In the genomic region with DNA sequence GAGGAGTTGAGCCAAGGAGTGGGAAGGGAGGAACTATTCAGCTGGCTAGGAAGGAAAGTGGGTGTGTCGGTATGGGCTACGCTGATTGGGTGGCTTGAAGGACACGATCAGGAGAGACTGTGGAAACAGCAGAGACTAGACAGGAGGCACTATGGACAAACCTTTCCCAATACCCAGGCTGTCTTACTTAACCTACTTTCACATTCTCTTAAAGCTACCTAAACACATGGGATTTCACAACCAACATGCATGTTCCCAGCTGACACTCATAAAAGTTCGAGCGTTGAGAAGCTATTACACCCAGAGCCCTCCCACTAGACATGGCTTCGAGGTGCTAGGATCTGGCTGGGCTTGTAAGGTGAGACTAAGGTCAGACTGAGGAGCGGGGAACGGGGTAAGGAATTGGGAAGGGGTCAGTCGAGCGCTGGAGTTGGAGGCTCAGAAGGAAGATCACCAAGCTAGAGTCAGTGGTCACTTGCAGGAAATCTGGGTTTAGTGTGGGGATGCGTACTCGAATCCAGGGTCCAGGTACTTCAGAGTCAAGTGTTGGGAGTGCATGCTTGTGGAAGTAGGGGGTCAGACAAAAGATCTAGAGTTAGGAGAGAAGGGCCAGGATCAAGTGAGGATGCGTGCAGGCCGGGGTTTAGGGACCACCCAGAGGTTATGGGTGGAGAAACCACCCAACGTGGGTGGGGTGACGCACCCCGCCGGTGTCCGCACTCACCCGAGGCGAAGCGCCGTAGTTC, we compare ENCODE assay signal across 8 mouse cellular contexts. TPM values are rescaled to one million over a fixed set of nuclear protein-coding genes. Genes with fewer than 3 reads are reported as not detected.
DNase-seq lines count a peak whose midpoint lies in the region; TF ChIP-seq lines count a peak whose summit lies in the region.

A gene (plus strand): TSS at position 217 of the 746 bp plus-strand sequence.

- no peak for TF ChIP-seq POLR2A in small intestine, adult 2 months (IDR thresholded peaks at IDR 0.05; ENCODE audit: low read depth, low read length)

- H3K4me3 ChIP-seq in megakaryocyte, embryonic 14.5 days (replicated peaks): peak within 1 kb of the TSS; percentile 94
- H3K4me3 ChIP-seq in small intestine, adult 2 months (ENCODE audit: low read depth, low read length): peak within 1 kb of the TSS; percentile 75

- WGBS in small intestine, adult 2 months: under 1% methylated on average over 23 of the region's 23 CpGs

- peaks cover 35% of the 10 kb centered on the region for H3K4me1 ChIP-seq in megakaryocyte, embryonic 14.5 days
- peaks cover 7% of the 10 kb centered on the region; the same call in 1 of the 2 replicates for H3K4me1 ChIP-seq in small intestine, adult 2 months (ENCODE audit: control insufficient read depth, insufficient read depth, insufficient read length, low read length)

- peaks cover 22% of the 10 kb centered on the region for H3K36me3 ChIP-seq in megakaryocyte, embryonic 14.5 days (replicated peaks; ENCODE audit: low read length)
- peaks cover 20% of the 10 kb centered on the region for H3K36me3 ChIP-seq in small intestine, adult 2 months (ENCODE audit: control insufficient read depth, insufficient read depth, low read length)

- TF ChIP-seq CTCF in small intestine, adult 2 months (IDR thresholded peaks at IDR 0.05; ENCODE audit: extremely low read depth, insufficient read length, insufficient replicate concordance, low read depth, low read length): no peak

- H3K27ac ChIP-seq in small intestine, adult 2 months (ENCODE audit: insufficient read depth, low read depth, low read length): peak within 1 kb of the TSS; percentile 96

- H3K27me3 ChIP-seq in megakaryocyte, embryonic 14.5 days (replicated peaks): no peaks in the 10 kb centered on the region
- no peaks in the 10 kb centered on the region for H3K27me3 ChIP-seq in small intestine, adult 2 months (ENCODE audit: control insufficient read depth, insufficient read depth, low read length)

- intact Hi-C loops in left cerebral cortex, postnatal 14 days (cut with DNase I): loop anchor here (5.0 kb wide), 1 partner anchor 33 kb away; a partner anchor contains a TSS

- no peaks in the 10 kb centered on the region for H3K9me3 ChIP-seq in megakaryocyte, embryonic 14.5 days

- peak; percentile 64 for DNase-seq in ovary, adult 18-20 months (ENCODE audit: low spot score)
- DNase-seq in ovary, postnatal 10 days (ENCODE audit: low spot score): no peak
- peak; percentile 64 for DNase-seq in embryo, embryonic 10 days (ENCODE audit: low spot score)
- DNase-seq in gastrocnemius, postnatal 10 days: peak; percentile 38
- peak; percentile 43 for DNase-seq in induced T-regulatory cell, adult 2 months (ENCODE audit: low read depth)
- peak; percentile 57 to 63 for DNase-seq in left cerebral cortex, postnatal 14 days (ENCODE audit: low spot score in 2 of 2)

RNA-seq across cellular contexts. Expression of the gene that starts here (rescaled TPM):
- 1 to 10 TPM; 4.7 to 4.8 TPM for total RNA-seq in gastrocnemius, postnatal 10 days (2021)
- total RNA-seq in left cerebral cortex, postnatal 14 days (2021): 1 to 10 TPM; 5.3 to 5.6 TPM
- 2.9 and 4.3 TPM in 2 replicates for polyA plus RNA-seq in megakaryocyte, embryonic 14.5 days (2012; ENCODE audit: insufficient read depth, low replicate concordance)
- polyA plus RNA-seq in small intestine, adult 2 months (2012; rRNA removed): 11.0 and 13.5 TPM in 2 replicates
